Mouse (Mus musculus) CH12.LX (cell line): Measurements from ENCODE around the gene Sos2. TPM values are rescaled to one million over a fixed set of nuclear protein-coding genes. Genes with fewer than 3 reads are reported as not detected.

Experiments
- DNase-seq: peaks from one replicate; pipeline ENCODE4 v3.0.0-alpha.2; 2013; ENCODE audit errors: extremely low read depth
- H3K27ac ChIP-seq: 2 replicates; pipeline ENCODE4 v1.5.1; 2012; ENCODE audit warnings: low read depth, mild to moderate bottlenecking, control low read depth, moderate library complexity; ENCODE audit not compliant: insufficient read depth
- H3K27me3 ChIP-seq: replicated peaks from 2 replicates; pipeline ENCODE3; 2012; ENCODE audit warnings: inconsistent platforms
- H3K36me3 ChIP-seq, 2 experiments: replicated peaks in 1 of 2; 2 replicates each; pipeline versions ENCODE3 to v1.6.1; 2012; ENCODE audit warnings: inconsistent platforms in 1 of 2, low read length in 1 of 2, mild to moderate bottlenecking in 1 of 2, mixed read lengths in 1 of 2, moderate library complexity in 1 of 2; ENCODE audit not compliant: control insufficient read depth in 1 of 2, insufficient read depth in 1 of 2
- H3K4me1 ChIP-seq, 2 experiments: 2 replicates each; pipeline ENCODE4 v1.6.1; 2012; ENCODE audit warnings: inconsistent platforms in 1 of 2, moderate library complexity in 1 of 2; ENCODE audit not compliant: insufficient read depth in 2 of 2, control insufficient read depth in 1 of 2
- H3K4me2 ChIP-seq: 2 replicates; pipeline ENCODE4 v1.6.1; 2012; ENCODE audit warnings: low read depth, mild to moderate bottlenecking, control low read depth; ENCODE audit not compliant: poor library complexity, insufficient read depth, severe bottlenecking
- H3K4me3 ChIP-seq, 3 experiments: fragments of 150-350 bp in 1 of 3; sonication (generic) in 1 of 3; replicated peaks in 1 of 3; 2 replicates each; pipeline versions ENCODE3 to v1.5.1; 2011 to 2012; ENCODE audit warnings: low read depth in 2 of 3, low read length in 2 of 3, mild to moderate bottlenecking in 2 of 3, moderate library complexity in 2 of 3, control low read depth in 1 of 3, improper control_type of control experiment in 1 of 3, inconsistent platforms in 1 of 3, mixed read lengths in 1 of 3; ENCODE audit not compliant: poor library complexity in 1 of 3
- H3K79me2 ChIP-seq: replicated peaks from 2 replicates; pipeline ENCODE4 v1.6.1; 2012; ENCODE audit warnings: mild to moderate bottlenecking, moderate library complexity; ENCODE audit not compliant: control insufficient read depth, poor library complexity, insufficient read depth, severe bottlenecking; ENCODE audit errors: extremely low read depth
- H3K9ac ChIP-seq: 2 replicates; pipeline ENCODE4 v1.6.1; 2012; ENCODE audit warnings: low read depth, mild to moderate bottlenecking, control low read depth, moderate library complexity; ENCODE audit not compliant: insufficient read depth
- H3K9me3 ChIP-seq: replicated peaks from 2 replicates; pipeline ENCODE3; 2012; ENCODE audit warnings: low read length, inconsistent platforms, mixed read lengths
- BHLHE40 ChIP-seq: IDR thresholded peaks from 2 replicates; pipeline ENCODE4 v1.6.1; 2011; ENCODE audit warnings: mild to moderate bottlenecking, low read depth, low read length, improper control_type of control experiment
- CHD1 ChIP-seq: IDR thresholded peaks from 2 replicates; pipeline ENCODE4 v1.6.1; 2012; ENCODE audit warnings: low read depth, low read length, improper control_type of control experiment, inconsistent platforms
- CTCF ChIP-seq, 2 experiments: IDR thresholded peaks in 1 of 2; conservative IDR thresholded peaks in 1 of 2; 2 replicates each; pipeline ENCODE4 v1.5.1; 2011 to 2012; ENCODE audit warnings: low read depth in 2 of 2, low read length in 2 of 2, improper control_type of control experiment in 1 of 2, inconsistent platforms in 1 of 2, mild to moderate bottlenecking in 1 of 2, moderate library complexity in 1 of 2
- E2F4 ChIP-seq: IDR thresholded peaks from 2 replicates; pipeline ENCODE4 v1.6.1; 2011; ENCODE audit warnings: low read depth, low read length, improper control_type of control experiment; ENCODE audit not compliant: insufficient replicate concordance
- ELF1 ChIP-seq: IDR thresholded peaks from 2 replicates; pipeline ENCODE4 v1.6.1; 2014; ENCODE audit warnings: low read depth, mild to moderate bottlenecking, inconsistent platforms, low read length, improper control_type of control experiment
- GABPA ChIP-seq: IDR thresholded peaks from 2 replicates; pipeline ENCODE4 v1.6.1; 2012; ENCODE audit warnings: low read depth, low read length, improper control_type of control experiment, inconsistent platforms; ENCODE audit not compliant: insufficient replicate concordance
- JUND ChIP-seq: conservative IDR thresholded peaks from 2 replicates; pipeline ENCODE4 v1.6.1; 2011; ENCODE audit warnings: low read depth, low read length, improper control_type of control experiment
- MAZ ChIP-seq: IDR thresholded peaks from 2 replicates; pipeline ENCODE4 v1.6.1; 2012; ENCODE audit warnings: low read depth, mild to moderate bottlenecking, inconsistent platforms, low read length, improper control_type of control experiment, moderate library complexity
- MYC ChIP-seq: IDR thresholded peaks from 2 replicates; pipeline ENCODE4 v1.6.1; 2011; ENCODE audit warnings: low read depth, mild to moderate bottlenecking, improper control_type of control experiment, low read length
- NELFE ChIP-seq: IDR thresholded peaks from 2 replicates; pipeline ENCODE4 v1.6.1; 2011; ENCODE audit warnings: low read depth, low read length, improper control_type of control experiment
- NRF1 ChIP-seq: IDR thresholded peaks from 2 replicates; pipeline ENCODE4 v1.6.1; 2014; ENCODE audit warnings: low read depth, mild to moderate bottlenecking, inconsistent platforms, low read length, improper control_type of control experiment, moderate library complexity
- POLR2AphosphoS2 ChIP-seq: IDR thresholded peaks from 2 replicates; pipeline ENCODE4 v1.6.1; 2011; ENCODE audit warnings: low read depth, low read length, improper control_type of control experiment
- RCOR1 ChIP-seq: conservative IDR thresholded peaks from 2 replicates; pipeline ENCODE4 v1.6.1; 2012; ENCODE audit warnings: low read depth, mild to moderate bottlenecking, inconsistent platforms, low read length, improper control_type of control experiment
- SIN3A ChIP-seq: IDR thresholded peaks from 2 replicates; pipeline ENCODE4 v1.6.1; 2012; ENCODE audit warnings: low read length, improper control_type of control experiment, inconsistent platforms
- SMC3 ChIP-seq: IDR thresholded peaks from 2 replicates; pipeline ENCODE4 v1.6.1; 2011; ENCODE audit warnings: low read depth, low read length, improper control_type of control experiment
- USF1 ChIP-seq: IDR thresholded peaks from 2 replicates; pipeline ENCODE4 v1.6.1; 2014; ENCODE audit warnings: low read depth, mild to moderate bottlenecking, inconsistent platforms, low read length, improper control_type of control experiment
- USF2 ChIP-seq: conservative IDR thresholded peaks from 2 replicates; pipeline ENCODE4 v1.6.1; 2011; ENCODE audit warnings: low read depth, low read length, improper control_type of control experiment
- ZNF384 ChIP-seq: IDR thresholded peaks from 2 replicates; pipeline ENCODE4 v1.6.1; 2012; ENCODE audit warnings: low read depth, low read length, improper control_type of control experiment, inconsistent platforms
- dilution Hi-C: fragments of 300-500 bp; cut with MboI; formaldehyde crosslinking; loops from 2 replicates; pipeline ENCODE4 v1.14.3; 2020; ENCODE audit warnings: low sequenced_read_pairs; ENCODE audit not compliant: extremely low pct_unique_long_range_greater_than_20kb, extremely low pct_ligation_motif_present
- in situ Hi-C: fragments of 300-500 bp; cut with MboI; formaldehyde crosslinking; loops from 3 replicates; pipeline ENCODE4 v1.14.3; 2019; ENCODE audit warnings: low sequenced_read_pairs, low pct_ligation_motif_present, low pct_unique_long_range_greater_than_20kb, mixed read lengths
- polyA plus RNA-seq: library from polyadenylated mRNA; unstranded; fragments of >175 nt; gene quantifications from 2 replicates; pipeline ENCODE4 v1.2.1, GENCODE M21; 2012; ENCODE audit warnings: low read depth; ENCODE audit not compliant: insufficient read length
- total RNA-seq, 2 experiments: library from RNA; depleted of rRNA; stranded (reverse); fragments of 300-350 nt in 1 of 2; fragments of >200 nt in 1 of 2; gene quantifications; 2 replicates each; pipeline ENCODE4 v1.2.3; 2012 to 2014

The Sos2 gene
- total and polyA plus RNA-seq, 3 experiments: 7.9 to 10.3 (median 9.6) TPM

- H3K79me2 ChIP-seq: peaks cover 20% of the 10 kb centered on the region; the same call in 1 of the 2 replicates
- no peak for DNase-seq
- no peak overlapping the region for H3K27ac ChIP-seq
- dilution Hi-C loops: no loop called here
- no peak for TF ChIP-seq JUND
- no peak for TF ChIP-seq SMC3
- no peak for TF ChIP-seq ELF1
- no peak for TF ChIP-seq USF2
- no peak for TF ChIP-seq MYC
- TF ChIP-seq POLR2AphosphoS2: no peak
- no peak for TF ChIP-seq ZNF384
- TF ChIP-seq CTCF (conservative IDR thresholded peaks at IDR 0.05 in 1 of 2, IDR thresholded peaks at IDR 0.05 in 1 of 2; ENCODE audit: low read depth in 2 of 2, low read length in 2 of 2): no peak
- no peak for TF ChIP-seq USF1
- TF ChIP-seq BHLHE40: no peak
- TF ChIP-seq SIN3A: no peak
- no peak for TF ChIP-seq MAZ
- TF ChIP-seq, all 38 proteins: peak for 0
- H3K9ac ChIP-seq: no peak overlapping the region
- H3K9me3 ChIP-seq: no peaks in the 10 kb centered on the region
- peaks cover 0 to 3% of the 10 kb centered on the region in 2 experiments for H3K36me3 ChIP-seq
- no peak overlapping the region for H3K4me3 ChIP-seq
- in situ Hi-C loops: loop anchor here (25.0 kb wide), 1 partner anchor 463 kb away; the partner anchor contains the start of gene Gm49384
- H3K4me2 ChIP-seq: no peak overlapping the region
- peaks cover 0 to 2% of the 10 kb centered on the region in 2 experiments; a peak in 1 of 4 replicates for H3K4me1 ChIP-seq
- no peaks in the 10 kb centered on the region for H3K27me3 ChIP-seq
These were observed 6.8 kb downstream of the Sos2 start for GRCm38 (mm10) chr12:69674576-69675537.

- H3K4me2 ChIP-seq: no peak overlapping the region
- H3K79me2 ChIP-seq: peaks cover 16% of the 10 kb centered on the region; the same call in 1 of the 2 replicates
- in situ Hi-C loops (no loop called here), dilution Hi-C loops (no loop called here)
- H3K27ac ChIP-seq: no peak overlapping the region
- no peak overlapping the region for H3K9ac ChIP-seq
- no peak overlapping the region for H3K4me3 ChIP-seq
- H3K27me3 ChIP-seq: no peaks in the 10 kb centered on the region
- H3K9me3 ChIP-seq: no peaks in the 10 kb centered on the region
- peaks cover 0 to 2% of the 10 kb centered on the region in 2 experiments; a peak in 1 of 4 replicates for H3K4me1 ChIP-seq
- H3K36me3 ChIP-seq: peaks cover 0 to 3% of the 10 kb centered on the region in 2 experiments
- TF ChIP-seq POLR2AphosphoS2 (no peak), SIN3A (no peak), NRF1 (no peak), E2F4 (no peak), CHD1 (no peak), RCOR1 (no peak), NELFE (no peak), GABPA (no peak)
- TF ChIP-seq, all 38 proteins: peak for 0
- no peak for DNase-seq
These were observed 7.5 kb downstream of the Sos2 start for GRCm38 (mm10) chr12:69674176-69674575.
